Mouse (Mus musculus): ENCODE data around the gene Bcor.

The Bcor gene

DNA sequence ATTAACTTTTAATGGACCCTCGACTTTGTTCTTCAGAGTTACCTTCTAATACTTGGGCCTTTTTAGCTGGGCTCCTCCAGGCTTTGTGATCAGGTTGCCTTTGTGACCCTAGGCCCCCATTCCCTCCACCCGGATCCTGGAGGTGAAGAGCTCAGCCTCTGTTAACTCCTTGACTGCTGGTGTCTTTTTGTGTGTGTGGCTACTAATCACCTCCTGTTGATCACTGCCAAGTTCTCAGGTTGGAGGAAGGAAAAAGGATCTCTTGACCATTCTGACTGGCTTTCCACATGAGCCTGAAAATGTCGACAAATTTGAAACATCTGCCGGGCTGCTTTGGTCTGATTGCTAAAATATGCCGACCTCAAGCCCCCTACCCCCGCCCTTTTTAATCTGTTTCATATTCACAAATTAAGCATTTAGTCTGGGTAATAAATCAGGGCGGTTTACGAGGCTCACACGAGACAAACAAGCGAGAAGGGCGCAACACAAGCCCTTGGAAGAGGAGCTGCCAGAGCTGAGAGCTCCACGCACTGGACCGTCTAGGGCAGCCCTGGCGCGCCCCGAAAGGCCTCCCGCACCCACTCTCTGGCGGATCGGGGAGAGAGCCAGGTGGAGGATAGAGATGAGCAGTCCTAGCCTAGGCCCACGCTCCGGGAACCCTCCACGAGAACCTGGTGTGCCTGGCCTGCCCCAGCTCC is 33.6 kb downstream of the Bcor start:
- no peak for DNase-seq

DNA sequence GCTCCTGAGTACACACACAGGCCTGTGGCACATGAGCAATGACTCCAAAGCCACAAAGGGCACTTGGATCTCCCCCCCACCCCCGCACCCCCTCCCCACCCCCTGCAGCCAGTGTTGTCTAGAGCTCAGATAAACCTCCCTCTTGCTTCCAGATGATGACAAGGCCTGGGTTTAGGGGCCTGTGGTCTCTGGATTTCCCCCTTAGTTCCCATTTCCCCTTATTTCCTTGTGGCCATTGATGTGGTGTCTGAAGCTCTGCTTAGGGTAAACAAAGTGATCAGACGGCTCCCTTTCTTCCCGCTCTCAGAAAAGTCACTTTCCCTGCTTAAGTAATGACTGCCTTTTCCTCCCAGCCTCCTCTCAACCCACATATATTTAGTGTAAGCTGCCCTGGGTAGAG is 35.6 kb downstream of the Bcor start:
- no peak for DNase-seq

DNA sequence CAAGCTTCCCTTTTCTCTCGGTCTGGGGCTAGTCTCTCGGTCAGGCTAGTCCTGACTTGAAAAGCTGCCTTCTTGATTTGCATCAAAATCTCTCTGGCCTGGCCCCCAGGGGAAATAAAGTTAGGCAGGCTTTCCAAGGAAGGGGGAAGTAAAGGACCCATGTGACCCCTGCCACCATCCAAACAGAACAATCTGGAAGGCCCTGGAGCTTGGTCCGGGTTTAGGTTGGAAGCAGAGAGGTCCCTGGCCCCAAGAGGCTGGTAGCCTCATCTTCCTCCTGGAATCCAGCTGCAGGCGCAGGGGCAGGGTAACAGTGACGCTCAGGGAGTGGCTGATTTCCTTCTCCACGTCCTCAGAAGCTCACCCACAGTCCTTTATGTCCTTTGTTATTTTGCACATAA is 36.5 kb downstream of the Bcor start:
- DNase-seq = no peak

DNA sequence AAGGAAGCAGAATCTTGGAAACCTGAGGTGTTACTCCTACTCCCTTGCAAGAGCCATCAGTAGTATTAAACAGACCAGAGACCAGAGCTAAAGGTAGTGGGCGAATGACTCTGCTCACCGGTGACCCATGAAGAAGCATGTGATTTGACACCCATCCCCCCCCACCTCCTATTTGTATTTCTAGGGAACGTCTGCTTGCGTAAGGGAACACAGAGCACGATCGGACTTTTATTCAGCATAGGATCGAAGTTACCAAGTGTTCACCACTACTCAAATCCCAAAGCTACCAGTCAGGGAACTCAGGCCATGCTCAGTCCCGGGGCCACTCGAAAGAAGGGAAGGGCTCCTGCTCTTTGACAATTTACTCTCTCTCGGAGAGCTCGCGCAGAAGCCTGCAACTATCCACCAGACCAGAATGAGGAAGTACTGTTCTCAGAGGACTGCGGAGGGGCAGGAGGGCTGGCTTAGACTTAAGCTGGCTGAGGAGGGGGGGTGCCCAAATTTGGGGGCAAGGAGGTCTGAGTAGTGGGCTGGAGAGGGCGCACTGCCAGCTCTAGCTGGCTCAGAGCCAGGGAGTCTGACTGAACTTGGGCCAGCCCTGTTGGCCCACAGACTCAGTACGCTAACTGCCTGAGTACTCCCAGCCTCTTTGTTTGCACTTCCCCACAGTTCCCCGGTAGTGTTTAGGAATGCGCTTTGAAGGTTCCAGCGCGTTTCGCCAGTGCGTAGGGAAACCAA is 37.4 kb downstream of the Bcor start:
- peak; percentile 17 for DNase-seq

DNA sequence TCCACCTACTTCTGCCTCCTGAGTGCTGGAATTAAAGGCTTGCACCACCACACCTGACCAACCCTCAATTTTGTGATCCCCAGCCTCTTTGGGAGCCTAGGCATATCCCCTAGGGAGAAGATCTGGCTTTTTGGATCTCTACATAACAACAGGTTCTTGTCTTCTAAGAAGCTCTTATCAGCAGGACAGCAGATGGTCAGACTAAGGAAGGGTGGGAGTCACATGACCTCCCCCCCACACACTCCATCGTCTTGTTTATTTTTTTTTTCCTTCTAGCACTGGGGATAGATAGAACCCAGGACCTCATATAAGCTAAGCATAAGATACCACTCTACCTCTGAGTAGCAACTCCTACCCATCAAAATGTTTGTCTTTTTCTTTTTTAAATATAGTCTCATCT is 40.7 kb downstream of the Bcor start:
- no peak for DNase-seq

DNA sequence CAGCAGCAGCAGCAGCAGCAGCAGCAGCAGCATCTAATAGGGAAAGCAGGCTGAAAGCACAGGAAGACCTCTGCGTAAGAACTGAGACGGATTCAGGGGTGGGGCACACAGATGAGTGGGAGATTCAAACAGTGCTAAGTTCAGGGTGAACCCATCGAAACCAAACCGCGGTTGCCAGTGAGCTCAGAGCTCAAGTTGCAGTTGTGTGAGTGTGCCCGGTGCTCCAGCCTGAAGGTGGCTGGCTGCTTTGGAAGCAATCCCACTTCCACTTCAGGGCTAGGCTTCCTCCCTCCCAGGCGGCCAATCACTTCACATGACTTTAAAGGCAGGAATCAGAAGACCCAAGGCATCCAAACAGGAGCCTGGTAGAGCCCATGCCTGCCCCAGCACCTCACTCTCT is 44.0 kb downstream of the Bcor start:
- DNase-seq = peak; percentile 9

DNA sequence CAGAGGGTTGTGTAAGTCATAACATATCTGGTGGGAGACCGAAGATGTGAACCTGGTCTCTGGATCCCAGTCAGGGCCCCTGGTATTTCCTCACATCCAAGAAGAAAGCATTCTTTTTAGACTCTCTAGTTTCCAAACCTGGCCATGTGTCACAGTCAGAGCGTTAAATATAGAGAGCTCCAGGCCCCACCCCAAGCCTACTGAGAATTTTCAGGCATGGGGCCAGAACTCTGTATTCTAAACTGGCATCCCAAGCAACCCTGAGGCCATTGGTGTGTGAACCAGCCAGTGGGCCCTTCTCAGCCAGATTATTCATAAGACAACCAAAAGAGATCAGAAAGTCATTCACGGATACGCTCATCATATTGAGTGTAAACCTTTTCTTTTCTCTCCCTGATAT is 48.0 kb downstream of the Bcor start:
- no peak for DNase-seq

DNA sequence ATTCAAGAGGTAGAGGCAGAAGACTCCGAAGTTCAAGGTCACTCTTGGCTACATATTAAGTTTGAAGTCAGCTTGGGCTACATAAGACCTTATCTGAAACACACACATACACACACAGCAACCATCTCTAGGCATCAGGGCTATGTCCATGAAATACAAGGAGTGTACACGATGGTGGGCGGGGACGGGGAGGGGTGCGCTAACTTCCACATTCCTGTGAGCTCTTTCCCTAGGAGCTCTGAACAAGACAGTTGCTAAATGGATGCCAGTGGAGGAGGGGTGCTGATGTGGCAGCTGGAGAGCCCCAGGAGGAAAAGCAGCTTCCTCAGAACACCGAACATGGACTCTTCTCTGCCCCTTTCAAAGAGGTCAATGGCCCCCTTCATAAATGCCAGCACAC is 49.6 kb downstream of the Bcor start:
- no peak for DNase-seq

DNA sequence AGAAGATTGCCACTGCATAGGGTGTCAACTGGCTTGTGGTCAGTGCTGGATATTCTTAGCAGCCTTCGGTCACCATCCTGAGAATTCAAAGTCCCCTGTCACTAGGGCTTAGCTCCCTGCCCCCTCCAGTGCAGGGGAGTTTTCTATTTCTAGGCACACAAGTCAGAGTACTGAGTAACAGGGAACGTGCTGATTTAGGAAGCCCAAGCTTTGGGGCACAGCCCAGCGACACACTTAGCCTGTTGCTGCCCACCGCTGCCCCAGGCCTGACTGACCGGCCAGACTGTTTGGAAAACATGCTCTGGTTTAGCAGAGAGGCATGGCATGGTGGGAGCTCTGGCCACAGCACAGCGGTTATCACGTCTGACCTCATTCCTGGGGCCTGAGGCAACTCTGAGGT is 54.8 kb downstream of the Bcor start:
- DNase-seq = no peak

DNA sequence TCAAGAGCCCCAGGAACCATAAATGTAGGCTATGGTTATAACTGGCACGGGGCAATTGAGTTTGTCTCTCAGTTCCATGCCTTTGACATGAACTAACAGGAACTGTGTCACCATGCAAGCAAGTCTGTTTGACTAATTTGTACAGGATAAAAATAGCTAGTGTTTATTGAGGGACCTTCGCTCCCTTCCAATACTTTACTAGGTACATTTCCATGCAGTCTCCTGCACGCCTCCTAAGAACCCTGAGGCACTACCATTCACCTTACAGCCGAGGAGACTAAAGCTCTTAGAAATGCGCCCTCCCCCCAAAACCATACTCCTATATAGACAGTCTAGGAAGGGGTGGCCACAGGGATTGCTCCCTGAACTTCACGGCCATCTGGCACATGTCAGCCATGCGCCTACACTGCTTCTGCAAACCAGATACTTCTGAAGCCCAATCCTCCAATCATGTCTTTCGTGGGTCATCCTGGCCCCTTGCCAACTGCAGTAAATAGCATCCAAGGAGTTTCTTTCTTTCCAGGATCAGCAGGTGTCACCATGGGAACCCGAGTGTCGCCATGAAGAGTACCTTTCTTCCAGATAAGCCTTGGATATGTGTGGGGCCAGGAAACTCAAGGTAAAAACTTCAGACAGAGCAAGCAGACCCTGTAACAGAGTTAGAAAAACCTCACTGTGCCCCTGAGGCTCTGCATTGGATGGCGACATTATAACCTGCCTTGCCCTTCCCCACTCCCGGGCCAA is 63.2 kb downstream of the Bcor start:
- no peak for DNase-seq

DNA sequence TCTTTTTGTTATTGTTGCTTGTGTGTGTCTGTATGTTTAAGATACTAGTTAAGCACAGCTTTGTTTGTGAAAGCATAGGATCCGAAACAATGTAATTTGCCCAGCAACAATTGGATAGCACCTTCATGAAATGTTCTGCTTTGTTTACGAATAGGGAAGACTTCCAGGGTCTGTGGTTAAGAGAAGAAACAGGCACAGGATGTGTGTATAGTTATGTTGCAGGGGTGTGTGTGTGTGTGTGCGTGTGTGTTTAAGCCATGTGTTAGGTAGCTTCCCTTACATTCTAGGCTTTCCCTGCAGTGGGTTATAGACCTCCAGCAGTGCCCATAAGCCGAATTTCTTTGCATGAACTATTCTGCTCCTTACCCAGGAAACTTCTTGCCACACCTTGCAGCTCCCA is 66.8 kb downstream of the Bcor start:
- no peak for DNase-seq

DNA sequence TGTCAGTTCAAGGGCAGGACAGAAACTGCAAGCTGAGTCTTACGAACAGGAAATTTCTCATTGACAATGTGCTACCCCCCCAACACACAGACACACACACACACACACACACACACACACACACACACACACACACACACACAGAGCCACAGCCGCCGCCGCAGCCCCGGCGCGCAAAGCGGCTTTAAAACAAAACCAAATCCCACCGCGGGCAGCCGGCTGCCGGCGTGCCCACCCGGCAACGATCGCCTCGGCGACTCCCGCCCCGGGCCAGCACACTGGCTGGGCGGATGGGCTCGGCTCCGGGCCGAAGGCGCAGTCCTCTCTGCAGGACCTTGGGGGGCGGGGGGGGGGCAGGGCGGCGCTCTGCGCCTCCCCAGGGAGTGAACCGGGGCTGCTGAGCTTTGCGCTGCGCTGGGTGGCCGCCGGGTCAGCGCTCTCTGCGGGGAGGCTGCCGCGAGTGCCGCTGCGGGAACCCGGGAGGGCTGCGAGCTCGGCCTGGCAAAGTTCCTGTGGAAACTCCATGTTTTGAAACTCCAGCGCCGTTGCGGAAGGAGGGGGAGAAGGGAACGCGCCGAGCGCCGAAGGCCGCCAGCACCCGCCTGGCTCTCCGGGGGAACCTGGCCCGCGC is 68.6 kb downstream of the Bcor start:
- DNase-seq = peak; percentile 51

DNA sequence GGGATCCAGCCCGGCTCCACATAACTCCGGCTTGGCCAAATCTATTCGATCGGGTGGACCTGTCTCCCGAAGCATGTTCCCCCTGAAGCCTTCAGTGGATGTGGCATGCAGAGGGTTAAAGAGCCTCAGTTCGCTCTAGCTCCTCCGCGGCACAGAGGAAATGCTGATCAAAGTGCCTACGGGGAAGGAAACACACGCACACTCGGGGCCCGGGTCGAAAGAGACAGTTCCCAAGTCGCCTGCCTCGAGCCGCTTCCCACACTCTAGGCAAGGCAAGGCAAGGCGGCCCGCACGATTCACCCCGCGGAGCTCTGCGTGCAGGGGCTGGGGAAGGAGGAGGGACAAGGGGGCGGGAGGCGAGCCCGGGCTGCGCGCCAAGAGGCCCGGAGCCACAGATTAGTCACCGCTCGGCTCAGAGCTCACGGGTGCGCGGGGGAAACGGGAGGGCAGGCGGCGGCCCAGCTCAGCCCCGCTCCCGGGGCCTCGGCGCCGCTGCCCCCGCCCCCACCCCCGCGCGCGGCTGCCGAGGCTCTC is 69.2 kb downstream of the Bcor start:
- peak; percentile 77 for DNase-seq

DNA sequence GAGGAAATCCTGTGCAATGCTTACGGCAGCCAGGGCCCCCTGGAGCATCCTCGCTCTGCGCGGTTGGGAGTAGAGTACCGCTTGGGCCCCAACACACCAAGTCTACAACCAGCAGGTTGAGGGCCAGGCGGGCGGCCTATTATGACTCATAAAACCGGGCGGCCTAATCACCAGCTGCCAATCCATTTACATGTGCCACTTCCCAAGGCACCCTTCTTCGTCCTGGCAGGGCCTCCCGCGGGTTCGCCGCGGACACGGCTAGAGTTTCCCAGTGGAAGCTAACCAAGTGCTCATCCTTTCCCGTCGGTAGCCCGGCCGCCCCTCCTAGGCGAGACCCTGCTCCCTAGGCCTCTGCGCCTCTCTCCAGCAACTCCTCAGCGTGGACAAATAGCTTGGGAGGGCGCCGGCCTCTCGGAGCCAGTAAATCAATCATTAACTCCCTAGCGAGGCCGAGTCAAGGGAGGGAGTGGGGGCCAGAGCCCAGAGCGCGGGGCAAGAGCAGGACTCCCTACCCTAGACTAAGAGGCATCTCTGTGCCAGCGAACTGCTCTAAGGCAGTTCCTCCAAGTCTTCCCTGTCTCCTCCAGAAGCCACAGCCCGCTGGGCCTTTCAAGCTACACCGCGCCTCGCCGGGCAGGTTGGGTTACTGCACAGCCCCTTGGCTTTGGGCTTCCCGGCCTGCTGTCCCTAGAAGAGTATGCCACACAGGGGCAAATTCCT is 69.8 kb downstream of the Bcor start:
- peak; percentile 40 for DNase-seq

DNA sequence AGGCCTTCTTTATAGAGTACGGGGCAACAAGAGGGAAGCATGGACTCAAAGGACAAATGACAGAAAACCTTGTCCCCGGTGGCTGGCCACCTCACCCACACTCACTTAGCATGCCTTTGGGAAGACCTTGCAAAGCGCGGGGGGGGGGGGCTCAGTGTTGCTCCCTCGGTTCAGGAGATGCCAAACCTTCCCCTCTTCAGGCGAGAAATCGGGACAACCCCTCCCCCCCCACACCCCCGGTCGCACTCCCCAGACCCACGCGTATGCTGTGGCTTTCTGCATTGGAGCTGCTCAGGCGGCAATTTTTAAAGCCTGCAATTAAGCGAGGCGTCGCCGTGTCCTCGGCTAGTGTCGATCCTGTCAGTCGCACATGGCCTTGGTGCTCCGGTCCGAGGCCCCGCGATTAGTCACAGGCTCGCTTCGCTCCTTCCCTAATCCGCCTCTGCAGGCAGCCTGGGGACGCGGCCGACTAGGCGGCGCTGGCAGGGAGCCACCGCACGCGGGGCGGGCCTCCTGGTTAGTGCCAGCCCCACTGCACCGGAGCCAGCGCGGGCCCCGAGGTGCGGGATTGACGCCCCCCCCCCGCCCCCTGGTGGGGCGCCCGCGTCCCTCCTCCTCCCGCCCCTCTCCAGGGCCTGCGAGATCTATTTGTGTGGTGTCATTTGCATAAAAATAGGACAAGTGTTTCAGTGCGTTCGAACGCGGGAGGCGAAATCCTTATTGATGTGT is 70.6 kb downstream of the Bcor start:
- peak; percentile 54 for DNase-seq

DNA sequence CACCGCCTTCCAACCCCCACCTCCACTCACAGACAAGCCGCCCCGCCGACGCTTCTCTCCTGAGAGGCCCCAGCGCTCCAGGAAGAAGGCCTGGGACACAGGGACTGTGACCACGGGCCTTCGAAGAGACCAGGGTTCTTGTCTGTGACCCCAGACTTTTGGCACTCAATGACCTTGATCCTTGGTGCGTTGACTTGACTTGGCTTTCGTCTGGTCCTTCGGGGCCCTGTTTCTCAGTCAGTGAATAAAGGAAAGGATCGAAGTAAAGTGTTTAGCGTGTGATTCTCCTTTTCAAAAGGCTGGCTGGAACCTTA is 71.2 kb downstream of the Bcor start:
- no peak for DNase-seq

DNA sequence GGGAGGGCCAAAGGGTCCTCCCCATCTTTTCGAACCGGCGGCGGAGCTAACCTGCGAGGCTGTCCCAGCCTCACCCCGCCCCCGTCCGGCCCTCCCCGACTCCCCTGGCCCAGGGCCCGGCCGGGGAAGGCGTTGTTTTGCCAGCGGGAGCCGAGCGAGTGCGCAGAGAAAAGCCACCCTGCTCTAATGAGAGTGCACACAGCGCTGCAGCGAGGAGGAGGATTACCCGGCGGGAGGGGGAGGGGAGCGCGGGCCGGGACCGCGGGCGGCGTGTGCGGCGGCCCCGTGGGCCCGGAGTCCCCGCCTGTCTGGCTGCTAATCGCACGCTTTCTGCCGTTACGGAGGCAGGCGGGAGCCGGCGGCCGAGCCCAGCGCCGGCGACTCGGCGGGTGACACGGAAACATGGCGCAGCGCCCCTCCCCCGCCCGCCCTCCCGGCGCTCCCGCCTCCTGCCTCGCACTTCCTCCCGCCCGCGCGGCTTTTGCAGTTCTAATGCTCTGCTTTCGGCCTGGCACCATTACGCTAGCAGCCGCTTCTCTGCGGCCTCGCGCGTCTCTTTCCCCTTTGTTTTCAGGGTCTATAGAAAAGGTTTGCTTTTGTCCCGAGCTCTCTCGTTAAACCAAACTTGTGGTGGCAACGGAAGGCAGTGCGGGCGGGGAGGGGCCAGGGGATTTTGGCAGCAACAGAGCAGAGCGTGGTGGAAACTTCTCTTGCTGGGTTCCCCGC is 71.7 kb downstream of the Bcor start:
- peak; percentile 75 for DNase-seq

DNA sequence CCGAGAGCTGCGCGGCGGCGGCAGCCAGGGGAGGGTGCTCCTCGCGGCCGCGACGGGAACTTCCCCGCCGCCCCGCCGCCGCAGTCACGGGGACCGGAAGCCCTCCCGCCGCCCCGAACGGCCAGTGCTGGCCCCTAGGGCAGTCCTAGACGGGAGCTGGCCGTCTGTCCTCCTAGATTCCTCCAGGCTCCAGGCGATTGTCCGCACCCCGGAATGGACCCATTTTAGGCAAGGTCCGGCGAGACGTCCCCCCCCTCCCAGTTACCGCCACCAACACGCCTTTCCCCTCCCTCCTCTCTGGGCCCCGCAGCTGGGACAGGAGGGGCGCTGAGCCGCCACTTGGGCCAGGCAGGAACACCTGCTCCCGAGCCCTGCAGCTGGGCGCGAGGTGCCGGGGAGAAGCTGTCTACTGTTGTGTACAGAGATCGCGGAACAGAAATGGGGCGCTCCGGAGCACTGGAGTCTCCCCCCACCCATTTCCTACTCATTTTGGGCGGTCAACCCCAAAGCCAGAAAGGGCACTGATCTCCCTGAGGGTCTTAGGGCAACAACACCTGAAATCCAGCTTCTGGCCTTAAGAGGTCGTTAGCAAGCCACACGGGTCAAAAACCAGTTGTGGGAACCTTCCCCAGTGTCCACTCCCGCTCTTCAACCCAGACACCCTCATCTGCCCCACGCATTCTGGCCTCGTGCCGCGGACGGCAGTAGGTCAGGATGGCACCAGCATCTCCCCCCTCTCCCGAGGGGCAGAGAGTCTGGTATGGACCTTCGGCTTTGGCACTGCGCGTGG is 72.4 kb downstream of the Bcor start:
- peak; percentile 82 for DNase-seq

DNA sequence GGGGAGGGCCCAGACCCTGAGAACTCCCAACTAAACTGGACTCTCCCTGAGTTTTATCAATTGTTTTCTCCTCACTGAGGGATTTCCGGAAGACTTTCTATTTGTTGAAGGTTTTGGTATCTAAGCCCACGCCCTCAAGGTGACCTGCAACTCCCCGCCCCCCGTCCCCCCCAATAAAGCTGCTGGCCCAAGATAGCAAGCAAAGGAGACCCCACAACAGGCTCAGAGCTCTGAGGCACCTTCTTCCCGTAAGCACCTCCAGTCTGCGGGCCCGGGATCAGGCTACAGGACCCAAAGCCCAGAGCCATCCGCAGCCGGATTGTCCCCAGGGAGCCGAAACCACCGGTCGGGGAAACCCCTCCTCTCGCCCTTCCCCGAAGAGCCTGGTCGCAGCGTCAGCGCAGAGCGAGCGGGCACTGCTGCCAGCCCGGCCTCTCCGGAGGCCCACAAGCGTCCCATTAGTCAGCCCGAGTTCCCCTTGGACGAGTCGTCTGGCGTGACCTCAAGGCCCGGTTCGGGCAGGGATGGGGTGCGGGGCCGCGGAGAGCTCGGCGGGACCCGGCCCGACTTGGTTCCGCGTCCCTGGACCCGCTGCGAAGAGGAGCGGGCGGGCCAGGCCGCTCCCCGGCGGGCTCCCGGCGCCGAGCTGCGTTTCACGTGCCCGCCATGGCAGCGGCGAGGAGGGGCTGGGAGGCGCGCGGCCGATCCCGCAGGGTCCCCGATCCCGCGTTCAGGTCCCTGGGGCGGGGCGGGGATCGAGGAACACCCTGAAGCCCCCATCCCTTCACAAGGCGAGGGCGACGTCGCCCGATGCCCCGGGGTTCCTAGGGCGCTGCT is 73.3 kb downstream of the Bcor start:
- DNase-seq = peak; percentile 35

DNA sequence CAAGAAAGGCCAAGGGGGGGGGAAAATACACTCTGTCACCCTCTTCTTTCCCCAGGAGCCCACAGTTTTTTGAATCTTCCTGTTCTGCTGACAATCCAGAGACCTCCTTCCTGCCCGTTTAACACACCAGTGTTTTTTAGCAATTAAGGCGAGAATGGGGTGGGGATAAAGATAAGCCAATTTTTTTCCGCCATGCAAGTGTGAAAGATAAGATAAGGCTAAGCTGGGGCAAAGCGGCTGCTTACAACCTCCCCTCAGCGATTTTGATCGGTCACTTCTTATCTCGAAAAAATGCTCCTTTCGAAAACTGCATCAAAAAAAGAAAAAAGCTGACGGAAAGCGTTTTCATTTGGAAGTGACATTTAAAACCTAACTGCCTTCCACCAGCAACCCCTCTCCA is 74.2 kb downstream of the Bcor start:
- DNase-seq = no peak

All from thymus, postnatal 14 days (tissue).